Mouse (Mus musculus) heart, embryonic 11.5 days (tissue): ENCODE data around the gene Donson. TPM values are rescaled to one million over a fixed set of nuclear protein-coding genes. Genes with fewer than 3 reads are reported as not detected.

Experiments
- ATAC-seq: fragments of 200-750 bp; cut with Nextera tagmentation; replicated peaks from 2 replicates; pipeline ENCODE4 v1.8.0; 2017; ENCODE audit warnings: moderate library complexity; ENCODE audit not compliant: insufficient number of reproducible peaks, low FRiP score, low TSS enrichment
- H3K27ac ChIP-seq: fragments of 300-500 bp; sonication (generic); 2 replicates; pipeline ENCODE4 v1.5.1; 2014; ENCODE audit warnings: mild to moderate bottlenecking, low read depth, low read length
- H3K27me3 ChIP-seq: fragments of 300-500 bp; sonication (generic); 2 replicates; pipeline ENCODE4 v1.6.1; 2014; ENCODE audit warnings: mild to moderate bottlenecking, low read length, mixed read lengths; ENCODE audit not compliant: control insufficient read depth, insufficient read depth
- H3K36me3 ChIP-seq: fragments of 300-500 bp; sonication (generic); 2 replicates; pipeline ENCODE4 v1.6.1; 2014; ENCODE audit warnings: mild to moderate bottlenecking, low read length, moderate library complexity, mixed read lengths; ENCODE audit not compliant: control insufficient read depth, insufficient read depth
- H3K4me1 ChIP-seq: fragments of 300-500 bp; sonication (generic); 2 replicates; pipeline ENCODE4 v1.6.1; 2014; ENCODE audit warnings: low read length; ENCODE audit not compliant: control insufficient read depth, insufficient read depth
- H3K4me2 ChIP-seq: fragments of 300-500 bp; sonication (generic); 2 replicates; pipeline ENCODE4 v1.6.1; 2014; ENCODE audit warnings: mild to moderate bottlenecking, moderate library complexity
- H3K4me3 ChIP-seq: fragments of 300-500 bp; sonication (generic); 2 replicates; pipeline ENCODE4 v1.5.1; 2014; ENCODE audit warnings: low read depth, low read length
- H3K9ac ChIP-seq: fragments of 300-500 bp; sonication (generic); 2 replicates; pipeline ENCODE4 v1.6.1; 2014; ENCODE audit warnings: mild to moderate bottlenecking, low read depth, low read length, moderate library complexity
- H3K9me3 ChIP-seq: fragments of 300-500 bp; sonication (generic); replicated peaks from 2 replicates; pipeline ENCODE4 v1.6.1; 2016; ENCODE audit warnings: low read length; ENCODE audit not compliant: control insufficient read depth
- WGBS: fragments of 180-500 bp; shearing (Covaris S2); extraction: QIAGEN DNeasy Blood & Tissue Kit; methylation state at CpG from one replicate; pipeline ENCODE4 v1.1.7; 2014; ENCODE audit not compliant: insufficient replicate concordance; 5-methylcytosine and 5-hydroxymethylcytosine counted together
- polyA plus RNA-seq: library from polyadenylated mRNA; unstranded; fragments of >200 nt; fragmentation: Nextera tagmentation; extraction: Ambion mirVana; gene quantifications from 2 replicates; pipeline ENCODE4 v1.2.1, GENCODE M21; 2014

Donson gene
- polyA plus RNA-seq, 1 experiment from 2014 or later, result 20.7 TPM

DNA sequence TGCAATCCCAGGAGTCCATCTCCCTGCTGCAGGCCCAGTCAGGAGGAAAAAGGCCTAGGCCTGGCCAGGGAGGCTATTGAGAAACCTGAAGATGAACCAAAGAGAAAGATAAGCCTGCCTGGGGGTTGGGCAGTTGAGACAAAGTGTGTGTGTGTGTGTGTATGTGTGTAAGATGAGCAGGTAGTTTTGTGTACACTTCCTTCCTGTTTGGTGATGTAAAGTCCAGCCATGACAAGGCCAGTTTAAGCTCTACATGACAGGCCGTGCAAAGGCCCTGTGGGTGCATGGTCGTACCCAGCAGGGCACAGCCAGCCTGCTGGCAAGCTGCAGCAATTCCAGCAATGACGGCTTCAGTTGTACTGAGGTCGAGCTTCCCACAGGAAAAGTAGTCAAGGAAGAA, 58.8 kb downstream of the Donson start:
- Histone ChIP-seq H3K4me3 (no peak overlapping the region), H3K27me3 (no peaks in the 10 kb centered on the region), H3K27ac (no peak overlapping the region), H3K9me3 (no peaks in the 10 kb centered on the region), H3K9ac (no peak overlapping the region), H3K36me3 (peaks cover 31% of the 10 kb centered on the region), H3K4me2 (no peak overlapping the region), H3K4me1 (no peaks in the 10 kb centered on the region)
- WGBS, result 91% methylated on average over 4 of the region's 4 CpGs
- ATAC-seq, result no peak

DNA sequence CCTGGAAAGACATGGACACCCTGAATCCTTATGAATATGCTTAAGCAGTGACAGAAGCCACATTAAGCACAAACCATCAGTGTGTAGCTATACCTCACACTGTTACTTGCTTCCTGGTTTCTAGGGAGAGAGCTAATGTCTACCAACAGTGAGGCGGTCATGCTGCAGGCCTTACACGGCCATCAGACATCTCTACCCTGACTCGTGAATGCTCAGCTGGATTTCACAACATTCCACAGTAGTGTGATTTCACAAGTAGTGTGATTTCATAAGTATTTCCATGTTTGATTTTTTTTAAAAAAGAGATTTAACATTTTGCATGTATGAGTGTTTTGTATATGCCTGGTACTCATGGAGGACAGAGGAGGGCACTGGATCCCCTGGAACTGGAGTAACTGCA, 59.9 kb downstream of the Donson start:
- WGBS, result 89% methylated on average over 3 of the region's 3 CpGs
- no peak for ATAC-seq

DNA sequence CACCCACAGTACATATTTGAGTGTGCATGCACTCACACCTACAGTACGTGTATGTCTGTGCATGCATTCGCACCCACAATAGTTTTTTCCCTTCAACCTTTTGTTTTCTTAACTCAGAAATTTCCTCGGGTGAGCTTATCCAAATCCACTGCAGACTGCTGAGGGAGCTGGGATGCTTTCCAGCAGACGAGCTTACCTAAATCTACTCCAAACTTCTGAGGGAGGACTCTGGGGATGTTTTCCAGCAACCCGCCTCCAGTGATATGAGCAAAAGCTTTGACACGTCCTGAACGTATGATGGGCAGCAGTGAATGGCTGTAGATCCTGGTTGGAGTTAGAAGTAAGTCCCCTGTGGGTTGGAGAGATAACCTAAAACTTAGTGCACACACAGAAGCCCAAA, 60.7 kb downstream of the Donson start:
- no peaks in the 10 kb centered on the region for H3K9me3 ChIP-seq
- H3K27ac ChIP-seq, result no peak overlapping the region
- H3K4me1 ChIP-seq, result no peaks in the 10 kb centered on the region
- no peak for ATAC-seq
- no peak overlapping the region for H3K4me3 ChIP-seq
- H3K4me2 ChIP-seq, result no peak overlapping the region
- no peaks in the 10 kb centered on the region for H3K27me3 ChIP-seq
- H3K9ac ChIP-seq, result no peak overlapping the region
- H3K36me3 ChIP-seq, result peaks cover 32% of the 10 kb centered on the region
- 83% methylated on average over 7 of the region's 7 CpGs for WGBS

More for the DNA sequence above, 59.9 kb downstream of the Donson start:
- Histone ChIP-seq H3K4me2 (no peak overlapping the region), H3K9me3 (no peaks in the 10 kb centered on the region), H3K9ac (no peak overlapping the region), H3K27ac (no peak overlapping the region), H3K27me3 (no peaks in the 10 kb centered on the region), H3K36me3 (peaks cover 28% of the 10 kb centered on the region), H3K4me3 (no peak overlapping the region), H3K4me1 (no peaks in the 10 kb centered on the region)

Other genes with a start within 250 kb of the Donson start
- 37.1 and 38.6 TPM in 2 replicates for gene Ifnar1, start 203.5 kb downstream of the Donson start, polyA plus RNA-seq
- 77.9 and 95.2 TPM in 2 replicates for gene Ifngr2, start 141.7 kb downstream of the Donson start, polyA plus RNA-seq
- 60.5 and 68.8 TPM in 2 replicates for gene Tmem50b, start 91.0 kb downstream of the Donson start, polyA plus RNA-seq
- 2.2 and 3.5 TPM in 2 replicates for gene Dnajc28, start 69.7 kb downstream of the Donson start, polyA plus RNA-seq
- 84.5 and 88.2 TPM in 2 replicates for gene Gart, start 41.8 kb downstream of the Donson start, polyA plus RNA-seq
- 86.6 and 116 TPM in 2 replicates for gene Son, start 41.3 kb downstream of the Donson start, polyA plus RNA-seq
- gene Cryzl1, start 40.2 kb upstream of the Donson start, polyA plus RNA-seq, result 54.5 and 54.7 TPM in 2 replicates
- gene Itsn1, start 40.5 kb upstream of the Donson start, polyA plus RNA-seq, result 26.6 and 29.5 TPM in 2 replicates